Mouse (Mus musculus) intestine, embryonic 16.5 days (tissue): Measurements from ENCODE around the gene Cd4. TPM values are rescaled to one million over a fixed set of nuclear protein-coding genes. Genes with fewer than 3 reads are reported as not detected.
"Not testable (repeated sequence)": the region's sequence is repeated elsewhere in the genome, so short reads cannot be mapped to it uniquely, and the experiment has no call there.

Source experiments
- ATAC-seq: fragments of 200-750 bp; cut with Nextera tagmentation; 2 replicates; pipeline ENCODE4 v1.8.0; 2017; ENCODE audit warnings: moderate TSS enrichment, moderate library complexity
- H3K27ac ChIP-seq: fragments of 300-500 bp; sonication (generic); 2 replicates; pipeline ENCODE4 v1.5.1; 2014; ENCODE audit warnings: mild to moderate bottlenecking, low read length
- H3K27me3 ChIP-seq: fragments of 300-500 bp; sonication (generic); replicated peaks from 2 replicates; pipeline ENCODE4 v1.6.1; 2014; ENCODE audit warnings: low read length, control low read depth, mixed read lengths; ENCODE audit not compliant: control insufficient read depth, insufficient read depth
- H3K36me3 ChIP-seq: fragments of 300-500 bp; sonication (generic); 2 replicates; pipeline ENCODE4 v1.6.1; 2014; ENCODE audit warnings: low read length, control low read depth; ENCODE audit not compliant: control insufficient read depth, insufficient read depth
- H3K4me1 ChIP-seq: fragments of 300-500 bp; sonication (generic); 2 replicates; pipeline ENCODE4 v1.6.1; 2014; ENCODE audit warnings: low read length, control low read depth, mixed read lengths; ENCODE audit not compliant: control insufficient read depth, insufficient read depth
- H3K4me2 ChIP-seq: fragments of 300-500 bp; sonication (generic); 2 replicates; pipeline ENCODE4 v1.6.1; 2014; ENCODE audit warnings: low read depth, low read length, control low read depth
- H3K4me3 ChIP-seq: fragments of 300-500 bp; sonication (generic); 2 replicates; pipeline ENCODE4 v1.5.1; 2014; ENCODE audit warnings: mild to moderate bottlenecking, low read length
- H3K9ac ChIP-seq: fragments of 300-500 bp; sonication (generic); 2 replicates; pipeline ENCODE4 v1.6.1; 2014; ENCODE audit warnings: low read depth, low read length
- H3K9me3 ChIP-seq: fragments of 300-500 bp; sonication (generic); 2 replicates; pipeline ENCODE4 v1.6.1; 2016; ENCODE audit warnings: low read length, control low read depth; ENCODE audit not compliant: control insufficient read depth
- WGBS: fragments of 180-500 bp; shearing (Covaris S2); extraction: QIAGEN DNeasy Blood & Tissue Kit; methylation state at CpG from one replicate; pipeline ENCODE4 v1.1.7; 2014; 5-methylcytosine and 5-hydroxymethylcytosine counted together
- polyA plus RNA-seq: library from polyadenylated mRNA; unstranded; fragments of >200 nt; fragmentation: Nextera tagmentation; extraction: Ambion mirVana; gene quantifications from 2 replicates; pipeline ENCODE4 v1.2.1, GENCODE M21; 2015

Gene Cd4
- polyA plus RNA-seq, 1 experiment from 2014 or later = 0.44 TPM

- Histone ChIP-seq H3K9ac (peak overlapping the region; percentile 50), H3K9me3 (no peaks in the 10 kb centered on the region)
- 15% methylated on average over 8 of the region's 8 CpGs for WGBS
Measured at GRCm38 (mm10) chr6:124839805-124840204, 48.2 kb downstream of the Cd4 start.

GRCm38 (mm10) chr6:124836411-124836810, 51.6 kb downstream of the Cd4 start:
- H3K9me3 ChIP-seq = no peaks in the 10 kb centered on the region
- no peaks in the 10 kb centered on the region for H3K27me3 ChIP-seq
- ATAC-seq = no peak
- H3K4me3 ChIP-seq = no peak overlapping the region
- H3K36me3 ChIP-seq = peaks cover 7% of the 10 kb centered on the region; the same call in 1 of the 2 replicates
- no peak overlapping the region for H3K4me2 ChIP-seq
- no peak overlapping the region for H3K9ac ChIP-seq
- peaks cover 5% of the 10 kb centered on the region for H3K4me1 ChIP-seq
- no peak overlapping the region for H3K27ac ChIP-seq
- WGBS = 72% methylated on average over 7 of the region's 7 CpGs

More at GRCm38 (mm10) chr6:124839805-124840204, 48.2 kb downstream of the Cd4 start:
- Histone ChIP-seq H3K4me2 (no peak overlapping the region), H3K36me3 (no peaks in the 10 kb centered on the region), H3K4me1 (peaks cover 5% of the 10 kb centered on the region), H3K27me3 (no peaks in the 10 kb centered on the region), H3K27ac (no peak overlapping the region), H3K4me3 (no peak overlapping the region)
- peak; percentile 19; the same call in 1 of the 2 replicates for ATAC-seq

DNA sequence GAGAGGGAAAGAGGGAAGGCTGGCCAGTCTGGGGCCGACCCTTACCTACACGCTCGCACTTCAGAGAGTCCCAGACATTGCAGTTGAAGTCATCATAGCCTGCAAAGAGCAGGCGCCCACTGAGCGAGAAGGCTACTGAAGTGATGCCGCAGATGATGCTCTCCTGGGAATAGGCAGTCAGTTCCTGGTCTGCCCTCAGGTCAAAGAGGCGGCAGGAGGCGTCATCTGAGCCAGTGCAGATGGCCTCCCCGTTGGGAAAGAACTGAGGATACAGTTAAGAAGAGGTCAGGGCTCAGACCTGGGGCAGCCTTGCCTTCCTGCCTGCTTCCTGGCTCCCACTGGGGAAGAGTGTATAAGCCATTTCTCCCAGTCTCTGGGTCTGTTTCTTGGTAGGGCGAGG, 52.5 kb downstream of the Cd4 start:
- peaks cover 7% of the 10 kb centered on the region; the same call in 1 of the 2 replicates for H3K36me3 ChIP-seq
- no peak overlapping the region for H3K4me2 ChIP-seq
- H3K4me3 ChIP-seq = no peak overlapping the region
- 61% methylated on average over 10 of the region's 10 CpGs for WGBS
- no peak for ATAC-seq
- H3K9me3 ChIP-seq = no peaks in the 10 kb centered on the region
- H3K9ac ChIP-seq = no peak overlapping the region
- H3K27me3 ChIP-seq = no peaks in the 10 kb centered on the region
- H3K4me1 ChIP-seq = peaks cover 5% of the 10 kb centered on the region
- no peak overlapping the region for H3K27ac ChIP-seq

DNA sequence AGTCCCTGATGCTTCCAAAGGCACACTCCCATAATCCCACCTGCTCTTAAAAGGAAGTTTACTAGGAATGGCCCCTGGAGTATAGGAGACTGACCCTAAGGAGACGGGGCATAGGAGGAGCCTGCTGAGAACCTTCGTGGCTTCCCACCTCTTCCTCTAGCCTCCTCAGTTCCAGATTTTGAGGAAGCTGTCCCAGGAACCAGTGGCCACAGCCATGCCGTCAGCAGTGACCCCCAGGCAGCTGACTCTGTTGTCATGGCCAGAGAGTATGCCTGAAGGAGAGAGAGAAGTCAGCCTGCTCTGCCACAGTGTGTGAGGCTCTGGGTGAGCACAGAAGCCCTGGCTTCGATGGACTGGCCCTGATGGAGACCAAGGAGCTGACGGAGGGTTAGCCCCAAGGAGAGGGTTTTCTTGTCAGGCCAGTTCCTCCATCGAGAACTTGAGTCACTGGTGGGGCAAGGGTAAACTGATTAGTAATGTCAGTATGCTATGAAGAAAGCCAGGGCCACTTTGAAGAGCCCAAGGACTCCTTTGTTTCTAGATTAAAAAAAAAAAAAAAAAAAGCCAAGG, 53.4 kb downstream of the Cd4 start:
- Histone ChIP-seq H3K36me3 (peaks cover 7% of the 10 kb centered on the region; the same call in 1 of the 2 replicates), H3K4me3 (no peak overlapping the region), H3K4me1 (peaks cover 2% of the 10 kb centered on the region; the same call in 1 of the 2 replicates), H3K27ac (no peak overlapping the region), H3K4me2 (no peak overlapping the region), H3K9me3 (no peaks in the 10 kb centered on the region), H3K27me3 (no peaks in the 10 kb centered on the region), H3K9ac (no peak overlapping the region)
- 84% methylated on average over 6 of the region's 6 CpGs for WGBS
- ATAC-seq = no peak

DNA sequence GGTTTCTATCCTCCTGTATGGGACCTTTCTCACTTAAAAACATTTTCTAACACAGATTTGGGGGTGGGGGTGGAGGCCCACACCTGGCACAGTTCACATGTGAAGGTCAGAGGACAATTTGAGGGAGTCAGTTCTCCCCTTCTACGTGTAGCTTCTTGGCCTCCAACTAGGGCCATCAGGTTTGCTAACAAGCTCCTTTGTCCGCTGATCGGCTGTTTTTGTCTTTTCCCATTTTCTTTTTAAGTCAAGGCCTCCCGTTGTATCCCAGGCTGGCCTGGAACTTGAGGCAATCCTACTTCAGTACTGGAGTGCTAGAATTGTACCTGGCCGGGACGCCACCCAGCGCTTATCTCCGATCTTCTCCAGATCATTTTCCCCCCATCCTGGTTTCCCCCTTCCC, 56.4 kb downstream of the Cd4 start:
- WGBS = 89% methylated on average over 8 of the region's 8 CpGs
- no peak overlapping the region for H3K4me3 ChIP-seq
- H3K4me1 ChIP-seq = peaks cover 10% of the 10 kb centered on the region
- H3K9ac ChIP-seq = no peak overlapping the region
- no peaks in the 10 kb centered on the region for H3K9me3 ChIP-seq
- peaks cover 7% of the 10 kb centered on the region; the same call in 1 of the 2 replicates for H3K36me3 ChIP-seq
- no peaks in the 10 kb centered on the region for H3K27me3 ChIP-seq
- H3K4me2 ChIP-seq = no peak overlapping the region
- H3K27ac ChIP-seq = no peak overlapping the region
- ATAC-seq = no peak

DNA sequence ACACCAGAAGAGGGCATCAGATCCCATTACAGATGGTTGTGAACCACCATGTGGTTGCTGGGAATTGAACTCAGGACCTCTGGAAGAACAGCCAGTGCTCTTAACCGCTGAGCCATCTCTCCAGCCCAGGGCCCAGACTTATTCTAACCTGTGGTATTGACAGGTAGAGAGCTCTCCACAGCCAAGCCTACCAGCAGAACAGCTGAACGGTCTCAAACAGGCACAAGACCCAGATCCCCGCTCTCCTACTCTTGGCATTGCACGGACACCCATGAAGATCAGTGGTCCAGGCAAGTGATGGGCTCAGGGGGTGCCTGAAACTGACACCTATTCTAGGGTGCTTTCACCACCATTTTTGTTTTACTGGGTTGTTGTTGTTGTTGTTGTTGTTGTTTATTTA, 56.8 kb downstream of the Cd4 start:
- H3K9ac ChIP-seq, H3K27ac ChIP-seq, H3K4me1 ChIP-seq, H3K27me3 ChIP-seq, H3K36me3 ChIP-seq, H3K9me3 ChIP-seq, ATAC-seq, H3K4me3 ChIP-seq: not testable (repeated sequence)
- WGBS = 94% methylated on average over 4 of the region's 4 CpGs
- H3K4me2 ChIP-seq = peak overlapping the region; percentile 90

DNA sequence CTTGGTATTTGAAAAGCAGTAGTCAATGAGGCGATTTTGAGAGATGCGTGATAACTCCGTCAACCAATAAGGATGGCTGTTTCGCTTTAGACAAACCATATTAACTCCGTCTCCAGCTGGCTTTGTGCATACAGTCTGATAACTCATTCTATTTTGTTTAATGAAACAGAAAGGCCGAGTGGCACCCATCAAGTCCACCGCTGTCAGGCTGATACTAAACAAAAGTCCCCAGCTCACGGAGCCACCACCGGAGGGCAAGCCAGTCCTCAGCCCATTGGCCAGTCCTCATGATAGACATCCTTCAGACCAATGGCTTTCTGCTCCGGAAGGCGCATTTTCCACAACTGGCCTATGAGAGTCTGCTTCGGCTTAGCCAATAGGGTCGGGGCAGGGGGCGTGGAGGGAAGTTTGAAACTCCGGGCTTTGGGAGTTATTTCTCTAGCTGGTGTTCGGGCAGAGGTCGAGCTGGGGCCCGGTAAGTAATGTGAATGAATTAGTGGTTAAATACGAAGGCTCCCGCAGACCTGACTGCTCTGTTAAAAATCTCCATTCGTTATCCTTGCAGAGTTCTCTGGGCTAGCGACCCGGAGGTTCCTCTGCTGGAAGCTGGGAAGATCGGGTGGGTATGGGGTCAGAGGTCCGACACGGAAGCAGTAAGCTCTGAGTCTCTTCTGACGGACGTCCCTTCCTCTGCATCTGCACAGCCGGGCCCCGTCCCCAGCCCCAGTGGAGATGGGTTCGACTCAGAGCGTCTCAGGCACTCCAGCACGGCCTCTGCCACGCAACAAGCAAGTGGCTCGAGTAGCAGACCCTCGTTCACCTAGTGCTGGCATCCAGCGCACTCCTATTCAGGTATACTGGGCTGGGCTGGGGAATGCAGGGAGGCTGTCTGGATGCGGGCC, 58.0 kb downstream of the Cd4 start:
- ATAC-seq = peak; percentile 87
- WGBS = under 1% methylated on average over 38 of the region's 38 CpGs
- Histone ChIP-seq H3K4me1 (peaks cover 10% of the 10 kb centered on the region), H3K4me2 (peak overlapping the region; percentile 90), H3K36me3 (peaks cover 7% of the 10 kb centered on the region; the same call in 1 of the 2 replicates), H3K9me3 (no peaks in the 10 kb centered on the region), H3K9ac (peak overlapping the region; percentile 86), H3K27ac (peak overlapping the region; percentile 96), H3K4me3 (peak overlapping the region; percentile 76), H3K27me3 (no peaks in the 10 kb centered on the region)

GRCm38 (mm10) chr6:124828868-124829798, 58.9 kb downstream of the Cd4 start, which contains the start of the genes Usp5 and Cdca3:
Usp5 (minus strand) TSS chr6:124829484.
Cdca3 (plus strand) TSS chr6:124829547.
- no peaks in the 10 kb centered on the region for H3K9me3 ChIP-seq
- peaks cover 10% of the 10 kb centered on the region for H3K4me1 ChIP-seq
- H3K9ac ChIP-seq = peak within 1 kb of the TSS; percentile 86
- H3K27ac ChIP-seq = peak within 1 kb of the TSS; percentile 96
- no peaks in the 10 kb centered on the region for H3K27me3 ChIP-seq
- under 1% methylated on average over 55 of the region's 55 CpGs for WGBS
- peak within 1 kb of the TSS; percentile 76 for H3K4me3 ChIP-seq
- H3K36me3 ChIP-seq = peaks cover 16% of the 10 kb centered on the region
- ATAC-seq = peak; percentile 95
- peak within 1 kb of the TSS; percentile 90 for H3K4me2 ChIP-seq
